Mouse (Mus musculus) T-helper 2 cell (primary cell): Measurements from ENCODE around the gene Plk5.

Source experiments
- in situ Hi-C: fragments of 300-600 bp; cut with MboI, MseI; formaldehyde crosslinking; loops from one replicate; pipeline ENCODE4 v1.15.1; 2025; ENCODE audit warnings: high pct_unique_total_duplicates

The Plk5 gene

GRCm38 (mm10) chr10:80356737-80357136 lies 478 bp downstream of the Plk5 start:
- in situ Hi-C loops: no loop called here

GRCm38 (mm10) chr10:80357336-80357735 lies 1.1 kb downstream of the Plk5 start:
- in situ Hi-C loops: no loop called here

- in situ Hi-C loops: no loop called here
Observed at GRCm38 (mm10) chr10:80357994-80358639, 1.9 kb downstream of the Plk5 start.

GRCm38 (mm10) chr10:80363734-80364133 lies 7.5 kb downstream of the Plk5 start:
- in situ Hi-C loops: no loop called here

- in situ Hi-C loops: no loop called here
Observed at GRCm38 (mm10) chr10:80365736-80366135, 9.5 kb downstream of the Plk5 start.

GRCm38 (mm10) chr10:80367954-80368353 lies 11.7 kb downstream of the Plk5 start:
- in situ Hi-C loops: no loop called here

GRCm38 (mm10) chr10:80368392-80368791 lies 12.1 kb downstream of the Plk5 start:
- in situ Hi-C loops: no loop called here

- in situ Hi-C loops: no loop called here
Observed at GRCm38 (mm10) chr10:80369995-80370747, 13.9 kb downstream of the Plk5 start.

GRCm38 (mm10) chr10:80371411-80371966 lies 15.2 kb downstream of the Plk5 start:
- in situ Hi-C loops: no loop called here

- in situ Hi-C loops: no loop called here
Observed at GRCm38 (mm10) chr10:80371983-80372382, 15.7 kb downstream of the Plk5 start.

- in situ Hi-C loops: no loop called here
Observed at GRCm38 (mm10) chr10:80372706-80373105, 16.4 kb downstream of the Plk5 start.

GRCm38 (mm10) chr10:80374063-80374462 lies 17.8 kb downstream of the Plk5 start:
- in situ Hi-C loops: no loop called here

GRCm38 (mm10) chr10:80376160-80376559 lies 19.9 kb downstream of the Plk5 start:
- in situ Hi-C loops: no loop called here

- in situ Hi-C loops: no loop called here
Observed at GRCm38 (mm10) chr10:80377716-80378115, 21.5 kb downstream of the Plk5 start.

- in situ Hi-C loops: no loop called here
Observed at GRCm38 (mm10) chr10:80382641-80383365, 26.5 kb downstream of the Plk5 start.

GRCm38 (mm10) chr10:80383431-80383830 lies 27.2 kb downstream of the Plk5 start:
- in situ Hi-C loops: no loop called here

- in situ Hi-C loops: no loop called here
Observed at GRCm38 (mm10) chr10:80384115-80384639, 27.9 kb downstream of the Plk5 start.

GRCm38 (mm10) chr10:80384709-80385108 lies 28.4 kb downstream of the Plk5 start:
- in situ Hi-C loops: no loop called here

GRCm38 (mm10) chr10:80385310-80385709 lies 29.1 kb downstream of the Plk5 start:
- in situ Hi-C loops: no loop called here

- in situ Hi-C loops: no loop called here
Observed at GRCm38 (mm10) chr10:80385811-80386734, 29.8 kb downstream of the Plk5 start.
